Mouse (Mus musculus) heart, embryonic 12.5 days (tissue): ENCODE measurements around the gene Olfr1036. TPM values are rescaled to one million over a fixed set of nuclear protein-coding genes. Genes with fewer than 3 reads are reported as not detected.
"Not testable (repeated sequence)": the region's sequence is repeated elsewhere in the genome, so short reads cannot be mapped to it uniquely, and the experiment has no call there.

Experiments used
- ATAC-seq: fragments of 200-750 bp; cut with Nextera tagmentation; 2 replicates; pipeline ENCODE4 v1.8.0; 2017; ENCODE audit warnings: moderate TSS enrichment, moderate library complexity; ENCODE audit not compliant: insufficient number of reproducible peaks, low FRiP score
- H3K27ac ChIP-seq: fragments of 300-500 bp; sonication (generic); 2 replicates; pipeline ENCODE4 v1.5.1; 2016; ENCODE audit warnings: mild to moderate bottlenecking, moderate library complexity; ENCODE audit not compliant: poor library complexity, severe bottlenecking
- H3K27me3 ChIP-seq: fragments of 300-500 bp; sonication (generic); replicated peaks from 2 replicates; pipeline ENCODE4 v1.6.1; 2016; ENCODE audit warnings: mild to moderate bottlenecking, moderate library complexity
- H3K36me3 ChIP-seq: fragments of 300-500 bp; sonication (generic); 2 replicates; pipeline ENCODE4 v1.6.1; 2016; ENCODE audit warnings: mild to moderate bottlenecking, moderate library complexity
- H3K4me1 ChIP-seq: fragments of 300-500 bp; sonication (generic); replicated peaks from 2 replicates; pipeline ENCODE4 v1.6.1; 2016; ENCODE audit warnings: mild to moderate bottlenecking
- H3K4me2 ChIP-seq: fragments of 300-500 bp; sonication (generic); 2 replicates; pipeline ENCODE4 v1.6.1; 2016; ENCODE audit warnings: mild to moderate bottlenecking, moderate library complexity
- H3K4me3 ChIP-seq: fragments of 300-500 bp; sonication (generic); 2 replicates; pipeline ENCODE4 v1.5.1; 2016; ENCODE audit warnings: mild to moderate bottlenecking
- H3K9ac ChIP-seq: fragments of 300-500 bp; sonication (generic); 2 replicates; pipeline ENCODE4 v1.6.1; 2016; ENCODE audit warnings: mild to moderate bottlenecking, moderate library complexity
- H3K9me3 ChIP-seq: fragments of 300-500 bp; sonication (generic); replicated peaks from 2 replicates; pipeline ENCODE4 v1.6.1; 2016; ENCODE audit warnings: mild to moderate bottlenecking, moderate library complexity
- WGBS: fragments of 180-500 bp; shearing (Covaris S2); methylation state at CpG from one replicate; pipeline ENCODE4 v1.1.7; 2016; 5-methylcytosine and 5-hydroxymethylcytosine counted together
- polyA plus RNA-seq: library from polyadenylated mRNA; unstranded; fragments of >200 nt; fragmentation: Nextera tagmentation; extraction: Ambion mirVana; gene quantifications from 2 replicates; pipeline ENCODE4 v1.2.1, GENCODE M21; 2016

The Olfr1036 gene
- polyA plus RNA-seq, result not detected in 2 replicates

GRCm38 (mm10) chr2:86073692-86074091, at the start of gene Olfr1036:
TSS of gene Olfr1036 (plus strand) at chr2:86073992.
- H3K4me2 ChIP-seq, H3K4me3 ChIP-seq, H3K27me3 ChIP-seq, H3K36me3 ChIP-seq, ATAC-seq, H3K27ac ChIP-seq, H3K9ac ChIP-seq, H3K4me1 ChIP-seq, H3K9me3 ChIP-seq: not testable (repeated sequence)

DNA sequence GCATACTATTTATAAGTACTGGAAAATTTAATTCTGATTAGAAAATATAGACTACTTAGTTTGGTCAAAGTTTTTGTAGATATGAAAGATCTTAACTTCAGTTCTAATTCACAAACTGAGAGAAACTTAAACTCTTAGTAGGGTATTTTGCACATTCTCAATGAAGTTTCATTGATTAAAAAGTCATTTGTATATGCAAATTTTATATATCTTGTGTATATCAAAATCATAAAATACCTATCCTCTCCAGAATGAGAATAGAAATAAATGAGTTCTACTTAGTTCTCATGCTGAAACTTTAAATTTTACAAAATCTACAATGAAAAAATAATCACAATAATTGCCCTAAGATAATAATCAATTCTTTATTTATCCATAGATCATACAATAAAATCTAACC, 28.2 kb upstream of the Olfr1036 start, which contains the start of gene Olfr1034:
Olfr1034 (plus strand) TSS at position 301 of the 400 bp plus-strand sequence.
- Histone ChIP-seq H3K27me3 (no peaks in the 10 kb centered on the region), H3K9me3 (no peaks in the 10 kb centered on the region), H3K36me3 (no peaks in the 10 kb centered on the region), H3K4me3 (no peak within 1 kb of the TSS), H3K4me2 (no peak within 1 kb of the TSS), H3K27ac (no peak within 1 kb of the TSS), H3K4me1 (no peaks in the 10 kb centered on the region), H3K9ac (no peak within 1 kb of the TSS)
- ATAC-seq, result no peak

GRCm38 (mm10) chr2:86050777-86051176, 23.0 kb upstream of the Olfr1036 start:
- not testable (repeated sequence) for H3K9me3 ChIP-seq, H3K36me3 ChIP-seq, H3K4me1 ChIP-seq, H3K4me2 ChIP-seq, H3K27me3 ChIP-seq, ATAC-seq, H3K9ac ChIP-seq, H3K27ac ChIP-seq, H3K4me3 ChIP-seq

GRCm38 (mm10) chr2:86063766-86064165, 10.0 kb upstream of the Olfr1036 start:
- not testable (repeated sequence) for H3K4me1 ChIP-seq, H3K4me2 ChIP-seq, H3K9ac ChIP-seq, H3K9me3 ChIP-seq, ATAC-seq, H3K4me3 ChIP-seq, H3K27me3 ChIP-seq, H3K36me3 ChIP-seq, H3K27ac ChIP-seq
- WGBS, result 90% methylated on average over 2 of the region's 2 CpGs

DNA sequence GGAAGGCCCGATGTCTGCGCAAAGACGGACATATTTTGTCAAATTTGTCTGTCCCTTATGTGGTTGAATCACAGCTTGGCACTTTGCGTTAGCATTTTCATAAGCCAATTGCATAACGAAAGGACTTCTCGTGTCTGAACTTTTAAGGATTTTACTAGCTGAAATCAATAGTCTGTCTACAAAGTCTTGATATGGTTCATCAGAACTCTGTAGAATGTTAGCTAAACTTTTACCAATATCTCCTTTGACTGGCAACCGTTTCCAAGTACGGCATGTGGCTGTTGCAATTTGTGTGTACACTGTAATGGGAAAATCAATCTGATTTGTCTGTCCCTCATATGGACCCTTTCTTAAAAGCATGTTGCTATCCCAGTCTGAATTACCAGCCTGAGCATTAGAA, 3.6 kb upstream of the Olfr1036 start:
- Histone ChIP-seq H3K4me3 (no peak overlapping the region), H3K27me3 (no peaks in the 10 kb centered on the region)
- WGBS, result 87% methylated on average over 8 of the region's 8 CpGs

DNA sequence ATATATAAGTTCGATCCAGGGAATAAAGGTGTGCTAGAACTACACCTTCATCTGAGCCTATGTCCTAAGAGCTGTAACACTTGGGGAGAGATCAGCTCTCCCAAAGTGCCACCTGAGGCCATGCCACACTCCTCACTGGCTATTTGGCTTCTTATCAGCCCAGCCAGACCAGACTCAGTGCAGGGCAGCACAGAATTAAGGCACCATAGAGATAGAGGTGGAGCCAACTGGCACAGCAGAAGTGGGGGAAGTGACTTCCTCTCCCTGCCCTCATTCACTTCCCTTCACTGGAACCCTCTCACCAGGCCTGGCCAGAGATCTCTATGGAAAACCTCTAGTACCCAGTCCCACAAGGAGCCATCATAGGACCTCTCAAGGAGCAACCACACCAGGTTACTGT, 6.7 kb downstream of the Olfr1036 start:
- H3K36me3 ChIP-seq, H3K4me2 ChIP-seq, H3K4me1 ChIP-seq, H3K9me3 ChIP-seq, H3K4me3 ChIP-seq, ATAC-seq, H3K9ac ChIP-seq, H3K27me3 ChIP-seq, H3K27ac ChIP-seq: not testable (repeated sequence)
- WGBS, result 75% methylated on average over 1 of the region's 1 CpGs

More for the DNA sequence above, 3.6 kb upstream of the Olfr1036 start:
- peaks cover 3% of the 10 kb centered on the region for H3K9me3 ChIP-seq
- no peak overlapping the region for H3K4me2 ChIP-seq
- H3K27ac ChIP-seq, result no peak overlapping the region
- H3K36me3 ChIP-seq, result no peaks in the 10 kb centered on the region
- H3K4me1 ChIP-seq, result no peaks in the 10 kb centered on the region
- no peak for ATAC-seq
- H3K9ac ChIP-seq, result no peak overlapping the region

GRCm38 (mm10) chr2:86087285-86087684, 13.5 kb downstream of the Olfr1036 start, which contains the start of gene Olfr1037:
TSS of gene Olfr1037 (minus strand) at chr2:86087385.
- H3K9me3 ChIP-seq, result no peaks in the 10 kb centered on the region
- WGBS, result 82% methylated on average over 2 of the region's 2 CpGs

More at GRCm38 (mm10) chr2:86087285-86087684, 13.5 kb downstream of the Olfr1036 start, which contains the start of gene Olfr1037:
- no peaks in the 10 kb centered on the region for H3K36me3 ChIP-seq
- no peak within 1 kb of the TSS for H3K27ac ChIP-seq
- H3K4me1 ChIP-seq, result no peaks in the 10 kb centered on the region
- ATAC-seq, result no peak
- H3K4me2 ChIP-seq, result no peak within 1 kb of the TSS
- H3K27me3 ChIP-seq, result no peaks in the 10 kb centered on the region
- H3K4me3 ChIP-seq, result no peak within 1 kb of the TSS
- H3K9ac ChIP-seq, result no peak within 1 kb of the TSS

Other genes starting within 250 kb of the Olfr1036 start
- not detected in 2 replicates for gene Olfr1019, start 228.5 kb upstream of the Olfr1036 start, polyA plus RNA-seq
- gene Olfr1020, start 227.0 kb upstream of the Olfr1036 start, polyA plus RNA-seq, result not detected in 2 replicates
- not detected in 2 replicates for gene Olfr1022, start 205.4 kb upstream of the Olfr1036 start, polyA plus RNA-seq
- not detected in 2 replicates for gene Olfr1023, start 188.4 kb upstream of the Olfr1036 start, polyA plus RNA-seq
- gene Olfr1024, start 168.9 kb upstream of the Olfr1036 start, polyA plus RNA-seq, result not detected in 2 replicates
- not detected in 2 replicates for gene Olfr1025-ps1, start 158.8 kb upstream of the Olfr1036 start, polyA plus RNA-seq
- gene Olfr1026, start 152.4 kb upstream of the Olfr1036 start, polyA plus RNA-seq, result not detected in 2 replicates
- not detected in 2 replicates for gene Olfr1028, start 123.6 kb upstream of the Olfr1036 start, polyA plus RNA-seq
- not detected in 2 replicates for gene Olfr1029, start 100.1 kb upstream of the Olfr1036 start, polyA plus RNA-seq
- not detected in 2 replicates for gene Olfr1030, start 94.7 kb upstream of the Olfr1036 start, polyA plus RNA-seq
- gene Olfr1031, start 83.7 kb upstream of the Olfr1036 start, polyA plus RNA-seq, result not detected in 2 replicates
- not detected in 2 replicates for gene Olfr1032, start 68.5 kb upstream of the Olfr1036 start, polyA plus RNA-seq
- 1.3 and 1.4 TPM in 2 replicates for gene Olfr1033, start 53.4 kb upstream of the Olfr1036 start, polyA plus RNA-seq
- gene Olfr1034, start 28.1 kb upstream of the Olfr1036 start, polyA plus RNA-seq, result not detected in 2 replicates
- gene Olfr1037, start 13.4 kb downstream of the Olfr1036 start, polyA plus RNA-seq, result not detected in 2 replicates
- gene Olfr1039, start 61.9 kb downstream of the Olfr1036 start, polyA plus RNA-seq, result not detected in 2 replicates
- not detected in 2 replicates for gene Olfr1040, start 72.7 kb downstream of the Olfr1036 start, polyA plus RNA-seq
- gene Olfr1042, start 87.8 kb downstream of the Olfr1036 start, polyA plus RNA-seq, result not detected in 2 replicates
- not detected in 2 replicates for gene Olfr1043, start 93.5 kb downstream of the Olfr1036 start, polyA plus RNA-seq
- not detected in 2 replicates for gene Olfr1044, start 103.8 kb downstream of the Olfr1036 start, polyA plus RNA-seq
- gene Olfr52, start 111.7 kb downstream of the Olfr1036 start, polyA plus RNA-seq, result not detected in 2 replicates
- gene Olfr1045, start 129.0 kb downstream of the Olfr1036 start, polyA plus RNA-seq, result not detected in 2 replicates
- not detected in 2 replicates for gene Olfr1046, start 145.3 kb downstream of the Olfr1036 start, polyA plus RNA-seq
- not detected in 2 replicates for gene Olfr1047, start 157.4 kb downstream of the Olfr1036 start, polyA plus RNA-seq
- not detected in 2 replicates for gene Olfr1048, start 166.3 kb downstream of the Olfr1036 start, polyA plus RNA-seq
- gene Olfr1049, start 184.3 kb downstream of the Olfr1036 start, polyA plus RNA-seq, result not detected in 2 replicates
- gene Olfr1051, start 205.1 kb downstream of the Olfr1036 start, polyA plus RNA-seq, result not detected in 2 replicates
- gene Olfr1052, start 218.5 kb downstream of the Olfr1036 start, polyA plus RNA-seq, result not detected in 2 replicates
- gene Olfr1053, start 241.3 kb downstream of the Olfr1036 start, polyA plus RNA-seq, result not detected in 2 replicates